Mouse (Mus musculus) CD4-positive helper T cell, adult 2 months (primary cell): Measurements from ENCODE around the gene Tjp1.

Source experiments
- DNase-seq: peaks from one replicate; pipeline ENCODE4 v3.0.0-alpha.2; 2012; ENCODE audit warnings: low read depth, missing footprints, low spot score

Gene Tjp1

GRCm38 (mm10) chr7:65527071-65528007 lies at the start of gene Tjp1:
Gene Tjp1, minus strand, starts transcription at chr7:65527781.
- DNase-seq, result no peak

- DNase-seq, result no peak
Measured at GRCm38 (mm10) chr7:65577118-65577517, 49.5 kb upstream of the Tjp1 start.

DNA sequence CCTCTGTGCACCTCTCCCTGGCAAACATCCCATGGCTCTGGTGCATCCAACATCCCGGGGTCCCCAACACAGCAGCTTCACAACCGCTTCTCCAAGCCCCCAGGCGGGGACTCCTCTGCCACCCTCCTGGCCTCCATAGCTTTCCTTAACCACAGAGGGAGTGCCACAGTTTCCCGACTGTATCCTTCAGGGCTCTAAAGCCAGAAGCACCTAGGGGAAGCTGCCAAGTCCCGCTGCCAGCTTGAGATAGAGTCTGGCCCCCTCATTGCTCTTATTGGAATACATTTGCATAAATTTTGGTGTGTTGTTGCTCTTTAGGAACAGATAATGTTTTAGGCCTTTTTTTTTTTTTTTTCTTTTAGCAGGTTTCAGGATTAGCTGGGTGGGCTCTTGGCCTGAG lies 45.1 kb upstream of the Tjp1 start:
- no peak for DNase-seq

- DNase-seq, result no peak
Measured at GRCm38 (mm10) chr7:65570691-65571090, 43.1 kb upstream of the Tjp1 start.

DNA sequence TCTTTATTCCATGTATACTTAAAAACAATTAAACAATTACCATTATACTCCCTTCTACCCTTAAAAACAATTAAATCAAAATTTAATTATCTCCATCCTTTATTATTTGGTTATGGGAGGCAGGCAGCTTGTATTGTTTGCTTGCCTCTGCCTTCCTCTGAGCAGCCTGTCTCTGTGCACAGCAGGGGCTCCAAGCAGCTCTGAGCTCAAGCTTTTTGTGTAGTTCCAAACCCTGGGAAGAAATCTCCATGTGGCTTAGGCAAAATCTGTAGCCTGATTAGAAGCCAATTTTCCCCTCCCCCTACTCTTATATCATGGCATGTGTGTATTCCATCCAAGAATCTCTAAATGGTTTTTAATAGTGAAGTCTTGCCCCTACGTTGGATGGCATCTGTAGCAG lies 28.4 kb upstream of the Tjp1 start:
- DNase-seq, result no peak

- no peak for DNase-seq
Measured at GRCm38 (mm10) chr7:65545741-65546140, 18.2 kb upstream of the Tjp1 start.

GRCm38 (mm10) chr7:65532689-65533088 lies 5.1 kb upstream of the Tjp1 start:
- DNase-seq, result no peak

GRCm38 (mm10) chr7:65523116-65523515 lies 4.5 kb downstream of the Tjp1 start:
- DNase-seq, result no peak

GRCm38 (mm10) chr7:65522490-65522889 lies 5.1 kb downstream of the Tjp1 start:
- DNase-seq, result no peak

GRCm38 (mm10) chr7:65520622-65521021 lies 7.0 kb downstream of the Tjp1 start:
- no peak for DNase-seq

GRCm38 (mm10) chr7:65519788-65520563 lies 7.6 kb downstream of the Tjp1 start:
- DNase-seq, result peak; percentile 35

GRCm38 (mm10) chr7:65516903-65517302 lies 10.7 kb downstream of the Tjp1 start:
- DNase-seq, result no peak

DNA sequence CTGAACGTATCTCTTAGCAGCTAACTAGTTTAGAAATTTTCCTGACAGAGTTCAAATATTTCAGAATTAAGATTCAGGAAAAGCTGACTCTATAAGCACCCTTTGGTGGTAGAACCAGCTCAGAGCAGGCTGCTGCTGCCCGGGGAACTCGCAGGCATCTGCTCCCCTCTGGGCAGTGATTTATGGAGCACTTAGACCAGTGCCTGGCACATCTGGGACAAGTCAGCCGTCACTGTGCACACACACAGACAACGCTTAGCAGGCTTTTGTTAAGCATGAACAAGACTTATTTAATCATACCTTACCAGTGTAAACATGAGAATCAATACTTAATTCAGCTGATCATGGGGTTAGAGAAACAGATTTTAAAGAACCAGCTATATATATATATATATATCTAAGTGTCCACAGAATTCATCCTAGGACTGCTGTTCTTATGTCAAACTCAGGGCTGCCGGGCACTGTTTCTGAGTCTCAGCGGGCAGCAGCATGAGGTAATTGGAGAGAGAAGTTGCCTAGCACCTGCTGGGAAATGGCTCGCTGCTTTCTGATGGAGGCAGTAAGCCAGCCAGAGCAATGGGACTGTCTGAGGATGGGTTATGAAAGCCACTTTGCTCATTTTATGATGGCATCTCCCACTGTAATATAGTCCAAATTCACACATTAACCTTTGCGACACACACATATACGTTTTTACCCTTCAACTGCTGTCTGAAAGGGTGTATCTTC lies 14.0 kb downstream of the Tjp1 start:
- no peak for DNase-seq

- no peak for DNase-seq
Measured at GRCm38 (mm10) chr7:65509357-65509756, 18.2 kb downstream of the Tjp1 start.

- no peak for DNase-seq
Measured at GRCm38 (mm10) chr7:65507341-65507740, 20.2 kb downstream of the Tjp1 start.

DNA sequence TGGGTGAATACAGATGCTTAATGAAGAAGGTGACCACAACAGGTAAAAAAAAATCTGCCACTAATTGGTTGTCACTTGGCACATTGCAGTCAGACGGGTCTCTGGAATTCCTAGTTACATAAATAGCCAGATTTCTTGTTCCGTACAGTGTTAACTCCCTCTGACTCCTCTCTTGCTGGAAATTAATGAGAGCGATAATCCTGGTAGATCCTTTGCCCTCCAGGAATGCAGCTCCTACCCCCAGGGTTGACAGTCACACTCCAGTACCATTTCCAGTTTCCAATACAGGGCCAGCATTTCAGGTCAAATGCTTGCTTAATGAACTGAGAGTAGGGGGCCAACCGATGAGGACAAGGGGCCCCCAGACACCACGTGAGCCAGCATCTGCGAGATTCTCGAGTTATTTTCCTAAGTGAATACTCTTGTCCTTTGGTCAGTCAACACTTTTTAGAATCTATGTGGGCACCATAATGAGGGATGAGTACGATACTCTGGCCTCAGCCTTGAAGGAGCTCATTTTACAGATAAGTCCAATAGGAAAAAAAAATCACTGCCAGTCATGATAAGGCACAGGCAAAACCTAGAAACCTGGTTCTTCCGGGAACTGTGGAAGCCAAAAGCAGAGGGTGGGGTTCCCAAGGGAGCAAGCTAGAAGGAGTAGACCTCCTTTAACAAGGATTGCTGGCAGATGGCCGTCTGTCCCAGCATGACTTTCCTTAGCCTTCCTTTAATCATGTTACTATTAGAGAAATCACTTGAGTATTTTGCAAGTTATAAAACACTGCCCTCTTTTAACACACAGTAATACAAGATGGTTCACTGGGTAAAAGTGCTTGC lies 24.9 kb downstream of the Tjp1 start:
- no peak for DNase-seq

GRCm38 (mm10) chr7:65500746-65501145 lies 26.8 kb downstream of the Tjp1 start:
- no peak for DNase-seq

DNA sequence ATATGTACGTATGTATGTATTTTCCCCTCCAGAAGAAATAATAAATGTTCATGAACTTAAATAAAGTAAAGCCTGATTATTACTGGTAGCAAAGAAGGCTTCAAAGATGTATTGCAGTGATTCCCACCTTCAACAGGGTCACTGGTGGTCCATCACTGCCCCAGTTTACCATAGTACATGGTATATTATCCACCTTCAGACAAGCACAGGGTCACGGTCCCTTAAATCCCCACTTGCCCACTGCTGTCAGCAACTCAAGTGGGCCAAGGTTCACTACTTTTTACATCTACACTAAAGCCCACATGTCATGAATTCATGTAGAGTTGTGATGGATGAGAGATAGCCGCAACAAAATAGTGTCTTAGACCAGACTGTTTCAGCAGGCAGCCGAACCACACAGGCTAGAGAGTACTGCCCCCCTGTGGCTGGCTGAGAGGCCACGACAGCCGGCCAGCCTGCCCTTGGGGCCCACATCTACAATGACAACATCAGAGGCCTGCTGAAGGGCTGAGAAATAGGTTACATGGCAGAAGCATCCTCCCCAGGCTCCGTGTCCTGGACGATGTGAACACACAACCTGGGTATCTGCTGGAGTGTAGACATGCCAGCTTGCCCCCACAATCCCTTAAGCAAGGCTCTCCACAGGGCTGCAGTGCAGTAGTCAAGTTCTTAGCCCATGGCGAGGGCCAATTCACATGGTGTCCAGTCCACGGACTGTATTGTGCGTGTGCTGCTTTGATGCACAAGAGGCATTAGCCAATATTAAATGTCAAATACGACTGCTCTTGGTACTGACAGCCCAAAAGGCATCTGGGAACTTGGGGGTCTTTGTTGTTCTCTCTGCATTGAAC lies 29.6 kb downstream of the Tjp1 start:
- no peak for DNase-seq

- DNase-seq, result no peak
Measured at GRCm38 (mm10) chr7:65490526-65490925, 37.1 kb downstream of the Tjp1 start.

GRCm38 (mm10) chr7:65489742-65490141 lies 37.8 kb downstream of the Tjp1 start:
- DNase-seq, result no peak
